10 mouse cellular contexts compared by ENCODE assay signal in genomic region chr16:91609501-91610245, GRCm38 (mm10). TPM values are rescaled to one million over a fixed set of nuclear protein-coding genes. Genes with fewer than 3 reads are reported as not detected.
A peak's percentile ranks its signal among the peaks of the same experiment; 100 is the strongest.
DNase-seq lines count a peak whose midpoint lies in the region; ATAC-seq and TF ChIP-seq lines count a peak whose summit lies in the region.
"Had no signal": no experiment of that assay in that cellular context is flagged by ENCODE, and none has a peak within 500 bp of the region (broad histone marks: within the 10 kb centered on the region; RNA-seq: fewer than 3 reads in every experiment).

No protein-coding gene starts in this region.

- WGBS in heart, embryonic 16.5 days: 51% methylated on average over 9 of the region's 9 CpGs
- WGBS in thymus, adult 2 months: 87% methylated on average over 9 of the region's 9 CpGs

- peak; percentile 50; the same call in 1 of the 2 replicates for ATAC-seq in heart, embryonic 16.5 days (replicated peaks; ENCODE audit: extremely low read depth, insufficient read depth, low FRiP score)
- ATAC-seq in frontal cortex, adult (ENCODE audit: low TSS enrichment): no peak
- no peak for ATAC-seq in erythroid progenitor cell, adult 5-6 weeks (replicated peaks; ENCODE audit: low FRiP score, poor library complexity, severe bottlenecking)
- ATAC-seq: hindbrain, embryonic 16.5 days; liver, embryonic 12.5 days had no signal

- no peak overlapping the region for H3K9ac ChIP-seq in heart, embryonic 16.5 days (ENCODE audit: low read length)
- H3K9ac ChIP-seq: liver, embryonic 12.5 days had no signal

- no peak overlapping the region for H3K4me2 ChIP-seq in heart, embryonic 16.5 days (ENCODE audit: low read depth, low read length)
- H3K4me2 ChIP-seq: liver, embryonic 12.5 days had no signal

- peak overlapping the region; percentile 66 for H3K27ac ChIP-seq in heart, embryonic 16.5 days (ENCODE audit: low read length)
- H3K27ac ChIP-seq in thymus, adult 2 months (ENCODE audit: control insufficient read depth, insufficient read depth, low read length): no peak overlapping the region
- H3K27ac ChIP-seq: liver, embryonic 12.5 days had no signal

- no peaks in the 10 kb centered on the region for H3K27me3 ChIP-seq in heart, embryonic 16.5 days (ENCODE audit: control insufficient read depth, insufficient read depth, low read length)
- no peaks in the 10 kb centered on the region for H3K27me3 ChIP-seq in thymus, adult 2 months (ENCODE audit: control insufficient read depth, insufficient read depth, low read length)

- TF ChIP-seq POLR2A in thymus, adult 2 months (IDR thresholded peaks at IDR 0.05; ENCODE audit: control insufficient read depth, extremely low read depth, insufficient read depth, low read length, poor library complexity): no peak

- no peak for TF ChIP-seq CTCF in thymus, adult 2 months (IDR thresholded peaks at IDR 0.05; ENCODE audit: borderline replicate concordance, control insufficient read depth, extremely low read depth, insufficient read depth, low read length, poor library complexity)

- H3K4me3 ChIP-seq in heart, embryonic 16.5 days (ENCODE audit: low read length): no peak overlapping the region
- H3K4me3 ChIP-seq in thymus, adult 2 months (ENCODE audit: control insufficient read depth, insufficient read depth, low read length): no peak overlapping the region
- H3K4me3 ChIP-seq: liver, embryonic 12.5 days had no signal

- DNase-seq in kidney, adult 18-20 months: peak; percentile 42
- DNase-seq in kidney, postnatal 4 days: no peak
- DNase-seq in adrenal gland, adult 8-10 months: peak; percentile 76
- peak; percentile 26 to 75 for DNase-seq in lung, postnatal 4 days
- DNase-seq in thymus, adult 2 months: no peak

- peaks cover 10% of the 10 kb centered on the region for H3K4me1 ChIP-seq in heart, embryonic 16.5 days (ENCODE audit: control insufficient read depth, insufficient read depth, low read length)
- peaks cover 7% of the 10 kb centered on the region for H3K4me1 ChIP-seq in thymus, adult 2 months (replicated peaks; ENCODE audit: control insufficient read depth, insufficient read depth, low read length)
- H3K4me1 ChIP-seq: liver, embryonic 12.5 days had no signal

- H3K9me3 ChIP-seq in heart, embryonic 16.5 days (replicated peaks; ENCODE audit: control insufficient read depth, low read length): no peaks in the 10 kb centered on the region
- H3K9me3 ChIP-seq: liver, embryonic 12.5 days had no signal

- H3K36me3 ChIP-seq in heart, embryonic 16.5 days (ENCODE audit: control insufficient read depth, insufficient read depth): no peaks in the 10 kb centered on the region
- no peaks in the 10 kb centered on the region for H3K36me3 ChIP-seq in thymus, adult 2 months (ENCODE audit: control insufficient read depth, insufficient read depth, low read length)
- H3K36me3 ChIP-seq: liver, embryonic 12.5 days had no signal

RNA-seq across cellular contexts. Expression of gene Dnajc28, which starts 9.2 kb away (rescaled TPM):
- 10 to 100 TPM; 13.3 to 17.8 (median 14.2) TPM for total RNA-seq in adrenal gland, adult 8-10 months (2022)
- polyA plus RNA-seq in heart, embryonic 16.5 days (2015; fragmentation: Nextera tagmentation; extraction: Ambion mirVana): 6.0 and 6.6 TPM in 2 replicates
- total RNA-seq in erythroid progenitor cell, adult 5-6 weeks (2015; ENCODE audit: low replicate concordance): 1.3 and 2.2 TPM in 2 replicates
- 3.1 and 3.5 TPM in 2 replicates for total RNA-seq in erythroid progenitor cell, adult 5-6 weeks (2017; ENCODE audit: low replicate concordance)
- polyA plus RNA-seq in thymus, adult 2 months (2012; rRNA removed): 1.3 and 2.0 TPM in 2 replicates

RNA-seq across cellular contexts. Expression of gene Tmem50b, which starts 12.1 kb away (rescaled TPM):
- 10 to 100 TPM; 46.4 to 63.8 (median 60.6) TPM for total RNA-seq in adrenal gland, adult 8-10 months (2022)
- 67.4 and 74.5 TPM in 2 replicates for polyA plus RNA-seq in heart, embryonic 16.5 days (2015; fragmentation: Nextera tagmentation; extraction: Ambion mirVana)
- 19.8 and 22.2 TPM in 2 replicates for total RNA-seq in erythroid progenitor cell, adult 5-6 weeks (2015; ENCODE audit: low replicate concordance)
- total RNA-seq in erythroid progenitor cell, adult 5-6 weeks (2017; ENCODE audit: low replicate concordance): 9.2 and 10.7 TPM in 2 replicates
- polyA plus RNA-seq in thymus, adult 2 months (2012; rRNA removed): 34.8 and 37.8 TPM in 2 replicates

RNA-seq across cellular contexts. Expression of gene Gart, which starts 37.1 kb away (rescaled TPM):
- total RNA-seq in adrenal gland, adult 8-10 months (2022): 100 to 1,000 TPM; 112 to 153 (median 129) TPM
- polyA plus RNA-seq in heart, embryonic 16.5 days (2015; fragmentation: Nextera tagmentation; extraction: Ambion mirVana): 74.9 and 86.8 TPM in 2 replicates
- total RNA-seq in erythroid progenitor cell, adult 5-6 weeks (2015; ENCODE audit: low replicate concordance): 47.9 and 60.8 TPM in 2 replicates
- total RNA-seq in erythroid progenitor cell, adult 5-6 weeks (2017; ENCODE audit: low replicate concordance): 48.5 and 63.1 TPM in 2 replicates
- 44.6 and 48.6 TPM in 2 replicates for polyA plus RNA-seq in thymus, adult 2 months (2012; rRNA removed)

RNA-seq across cellular contexts. Expression of gene Son, which starts 37.6 kb away (rescaled TPM):
- total RNA-seq in adrenal gland, adult 8-10 months (2022): 100 to 1,000 TPM; 235 to 405 (median 309) TPM
- polyA plus RNA-seq in heart, embryonic 16.5 days (2015; fragmentation: Nextera tagmentation; extraction: Ambion mirVana): 77.4 and 81.7 TPM in 2 replicates
- total RNA-seq in erythroid progenitor cell, adult 5-6 weeks (2015; ENCODE audit: low replicate concordance): 365 and 449 TPM in 2 replicates
- total RNA-seq in erythroid progenitor cell, adult 5-6 weeks (2017; ENCODE audit: low replicate concordance): 237 and 325 TPM in 2 replicates
- polyA plus RNA-seq in thymus, adult 2 months (2012; rRNA removed): 258 and 261 TPM in 2 replicates

Comparison
In these comparisons a context has a peak if more than half of its experiments do, and no peak if none do; other contexts are left out.
1. DNase-seq: peak in kidney, adult 18-20 months (single experiment), adrenal gland, adult 8-10 months (single experiment) and lung, postnatal 4 days (2 of 2); none in kidney, postnatal 4 days (0 of 2) and thymus, adult 2 months (single experiment).